Mouse (Mus musculus) CH12.LX (cell line): ENCODE measurements around the gene Sugct.

Experiments used
- BHLHE40 ChIP-seq: IDR thresholded peaks from 2 replicates; pipeline ENCODE4 v1.6.1; 2011; ENCODE audit warnings: mild to moderate bottlenecking, low read depth, low read length, improper control_type of control experiment
- CTCF ChIP-seq, 2 experiments: IDR thresholded peaks in 1 of 2; conservative IDR thresholded peaks in 1 of 2; 2 replicates each; pipeline ENCODE4 v1.5.1; 2011 to 2012; ENCODE audit warnings: low read depth in 2 of 2, low read length in 2 of 2, improper control_type of control experiment in 1 of 2, inconsistent platforms in 1 of 2, mild to moderate bottlenecking in 1 of 2, moderate library complexity in 1 of 2
- HCFC1 ChIP-seq: IDR thresholded peaks from 2 replicates; pipeline ENCODE4 v1.6.1; 2012; ENCODE audit warnings: low read depth, mild to moderate bottlenecking, inconsistent platforms, low read length, improper control_type of control experiment
- NRF1 ChIP-seq: IDR thresholded peaks from 2 replicates; pipeline ENCODE4 v1.6.1; 2014; ENCODE audit warnings: low read depth, mild to moderate bottlenecking, inconsistent platforms, low read length, improper control_type of control experiment, moderate library complexity
- RAD21 ChIP-seq: IDR thresholded peaks from 2 replicates; pipeline ENCODE4 v1.6.1; 2011; ENCODE audit warnings: low read depth, mild to moderate bottlenecking, low read length, improper control_type of control experiment, moderate library complexity
- ZKSCAN1 ChIP-seq: IDR thresholded peaks from 2 replicates; pipeline ENCODE4 v1.6.1; 2012; ENCODE audit warnings: low read depth, inconsistent platforms, low read length, improper control_type of control experiment, borderline replicate concordance

- no peak for TF ChIP-seq BHLHE40
- no peak for TF ChIP-seq NRF1
- TF ChIP-seq RAD21 = peak; percentile 7
- TF ChIP-seq ZKSCAN1 = no peak
- TF ChIP-seq HCFC1 = no peak
- peak in 1 of 2 experiments; percentile 33; a peak in 1 of 4 replicates for TF ChIP-seq CTCF (conservative IDR thresholded peaks at IDR 0.05 in 1 of 2, IDR thresholded peaks at IDR 0.05 in 1 of 2; ENCODE audit: low read depth in 2 of 2, low read length in 2 of 2)
These were observed 774.0 kb downstream of the Sugct start for GRCm38 (mm10) chr13:16921305-16921704.
